Mouse (Mus musculus) layer of hippocampus, adult 2 months (tissue): ENCODE results near the gene Mob1b. TPM values are rescaled to one million over a fixed set of nuclear protein-coding genes. Genes with fewer than 3 reads are reported as not detected.
"Not testable (repeated sequence)": the region's sequence is repeated elsewhere in the genome, so short reads cannot be mapped to it uniquely, and the experiment has no call there.

Experiments
- DNase-seq, 2 experiments: peaks; one replicate each; pipeline ENCODE4 v3.0.0; 2022; ENCODE audit warnings: low spot score in 2 of 2
- H3K27ac ChIP-seq: fragments of 200-600 bp; 2 replicates; pipeline ENCODE4 v1.8.1; 2022
- H3K4me3 ChIP-seq: fragments of 200-600 bp; 2 replicates; pipeline ENCODE4 v1.8.1; 2022; ENCODE audit warnings: mild to moderate bottlenecking
- CTCF ChIP-seq: fragments of 200-600 bp; conservative IDR thresholded peaks from 2 replicates; pipeline ENCODE4 v1.8.1; 2022; ENCODE audit warnings: antibody characterized with exemption, mild to moderate bottlenecking, moderate library complexity
- total RNA-seq, 2 experiments: library from RNA; stranded (reverse); gene quantifications; 2 replicates each; pipeline ENCODE4 v1.2.3; 2021

The Mob1b gene
- total RNA-seq, 2 experiments from 2014 or later: 29.6 to 31.9 TPM

GRCm38 (mm10) chr5:88712328-88712727 lies 8.3 kb upstream of the Mob1b start:
- H3K4me3 ChIP-seq: no peak overlapping the region
- no peak for DNase-seq
- H3K27ac ChIP-seq: no peak overlapping the region
- TF ChIP-seq CTCF: no peak

- no peak for TF ChIP-seq CTCF
Observed at GRCm38 (mm10) chr5:88716983-88717382, 3.7 kb upstream of the Mob1b start.

GRCm38 (mm10) chr5:88721003-88721475 lies 384 bp downstream of the Mob1b start:
- TF ChIP-seq CTCF: no peak
- DNase-seq: no peak
- Histone ChIP-seq H3K27ac (peak overlapping the region; percentile 95), H3K4me3 (peak overlapping the region; percentile 83)

More at GRCm38 (mm10) chr5:88716983-88717382, 3.7 kb upstream of the Mob1b start:
- DNase-seq: no peak
- Histone ChIP-seq H3K4me3 (no peak overlapping the region), H3K27ac (no peak overlapping the region)

GRCm38 (mm10) chr5:88721565-88722212 lies 1.0 kb downstream of the Mob1b start:
- H3K27ac ChIP-seq: peak overlapping the region; percentile 95; the same call in 1 of the 2 replicates
- no peak for TF ChIP-seq CTCF
- no peak for DNase-seq
- H3K4me3 ChIP-seq: peak overlapping the region; percentile 83

- Histone ChIP-seq H3K4me3 (peak overlapping the region; percentile 83), H3K27ac (peak overlapping the region; percentile 95; the same call in 1 of the 2 replicates)
- no peak for TF ChIP-seq CTCF
- DNase-seq: no peak
Observed at GRCm38 (mm10) chr5:88722213-88722600, 1.6 kb downstream of the Mob1b start.

- no peak for TF ChIP-seq CTCF
- no peak for DNase-seq
- Histone ChIP-seq H3K27ac (no peak overlapping the region), H3K4me3 (no peak overlapping the region)
Observed at GRCm38 (mm10) chr5:88724030-88724429, 3.4 kb downstream of the Mob1b start.

GRCm38 (mm10) chr5:88727593-88728144 lies 7.0 kb downstream of the Mob1b start:
- no peak for DNase-seq
- Histone ChIP-seq H3K27ac (no peak overlapping the region), H3K4me3 (no peak overlapping the region)
- TF ChIP-seq CTCF: no peak

GRCm38 (mm10) chr5:88734786-88735185 lies 14.1 kb downstream of the Mob1b start:
- Histone ChIP-seq H3K27ac (no peak overlapping the region), H3K4me3 (no peak overlapping the region)
- no peak for DNase-seq
- TF ChIP-seq CTCF: peak; percentile 62

- H3K4me3 ChIP-seq, DNase-seq, H3K27ac ChIP-seq: not testable (repeated sequence)
Observed at GRCm38 (mm10) chr5:88741065-88741464, 20.4 kb downstream of the Mob1b start.

- TF ChIP-seq CTCF: no peak
- H3K4me3 ChIP-seq: no peak overlapping the region
- no peak overlapping the region for H3K27ac ChIP-seq
- DNase-seq: no peak
Observed at GRCm38 (mm10) chr5:88747774-88748173, 27.1 kb downstream of the Mob1b start.

GRCm38 (mm10) chr5:88753199-88753598 lies 32.5 kb downstream of the Mob1b start:
- Histone ChIP-seq H3K4me3 (no peak overlapping the region), H3K27ac (no peak overlapping the region)
- no peak for TF ChIP-seq CTCF
- no peak for DNase-seq

GRCm38 (mm10) chr5:88762611-88763010 lies 42.0 kb downstream of the Mob1b start:
- no peak overlapping the region for H3K27ac ChIP-seq
- TF ChIP-seq CTCF: peak; percentile 43
- no peak for DNase-seq

GRCm38 (mm10) chr5:88764430-88764986 lies 43.9 kb downstream of the Mob1b start:
- TF ChIP-seq CTCF: no peak
- peak overlapping the region; percentile 81 for H3K27ac ChIP-seq
- peak overlapping the region; percentile 89 for H3K4me3 ChIP-seq
- no peak for DNase-seq

More at GRCm38 (mm10) chr5:88762611-88763010, 42.0 kb downstream of the Mob1b start:
- H3K4me3 ChIP-seq: no peak overlapping the region
